Mouse (Mus musculus): ENCODE measurements around the gene Ugt1a9. TPM values are rescaled to one million over a fixed set of nuclear protein-coding genes. Genes with fewer than 3 reads are reported as not detected.

Gene Ugt1a9
- total and polyA plus RNA-seq, 3 experiments, result not detected

GRCm38 (mm10) chr1:88229986-88230385 is 159.4 kb downstream of the Ugt1a9 start:
- TF ChIP-seq MAFK (IDR thresholded peaks at IDR 0.05; ENCODE audit: insufficient replicate concordance, low read length) (no peak), MYC (IDR thresholded peaks at IDR 0.05; ENCODE audit: low read depth, low read length) (no peak), PAX5 (IDR thresholded peaks at IDR 0.05; ENCODE audit: low read length) (no peak)
- Histone ChIP-seq H3K9ac (ENCODE audit: insufficient read depth, low read depth) (no peak overlapping the region), H3K4me3 (replicated peaks in 1 of 3; ENCODE audit: low read depth in 2 of 3, low read length in 2 of 3, poor library complexity in 1 of 3) (no peak overlapping the region), H3K4me1 (ENCODE audit: control insufficient read depth in 1 of 2, insufficient read depth in 2 of 2) (0 out of 4 replicates have a peak, but pooled peaks cover 0 to 3% of the 10 kb centered on the region in 2 experiments), H3K4me2 (ENCODE audit: insufficient read depth, low read depth, poor library complexity, severe bottlenecking) (no peak overlapping the region), H3K79me2 (replicated peaks; ENCODE audit: control insufficient read depth, extremely low read depth, insufficient read depth, poor library complexity, severe bottlenecking) (no peaks in the 10 kb centered on the region), H3K27me3 (replicated peaks) (peaks cover 2% of the 10 kb centered on the region), H3K36me3 (replicated peaks in 1 of 2; ENCODE audit: control insufficient read depth in 1 of 2, insufficient read depth in 1 of 2, low read length in 1 of 2) (no peaks in the 10 kb centered on the region), H3K9me3 (replicated peaks; ENCODE audit: low read length) (peaks cover 73% of the 10 kb centered on the region), H3K27ac (ENCODE audit: insufficient read depth, low read depth) (no peak overlapping the region)
- no peak for DNase-seq (ENCODE audit: extremely low read depth)
- in situ Hi-C loops (cut with MboI; ENCODE audit: low pct_ligation_motif_present, low pct_unique_long_range_greater_than_20kb, low sequenced_read_pairs), result no loop called here
- dilution Hi-C loops (cut with MboI; ENCODE audit: extremely low pct_ligation_motif_present, extremely low pct_unique_long_range_greater_than_20kb, low sequenced_read_pairs), result no loop called here

GRCm38 (mm10) chr1:88230421-88230820 is 159.8 kb downstream of the Ugt1a9 start:
- no peak overlapping the region for H3K4me3 ChIP-seq (replicated peaks in 1 of 3; ENCODE audit: low read depth in 2 of 3, low read length in 2 of 3, poor library complexity in 1 of 3)
- H3K36me3 ChIP-seq (replicated peaks in 1 of 2; ENCODE audit: control insufficient read depth in 1 of 2, insufficient read depth in 1 of 2, low read length in 1 of 2), result no peaks in the 10 kb centered on the region
- peaks cover 5% of the 10 kb centered on the region for H3K27me3 ChIP-seq (replicated peaks)
- no peaks in the 10 kb centered on the region for H3K79me2 ChIP-seq (replicated peaks; ENCODE audit: control insufficient read depth, extremely low read depth, insufficient read depth, poor library complexity, severe bottlenecking)
- 0 out of 4 replicates have a peak, but pooled peaks cover 0 to 3% of the 10 kb centered on the region in 2 experiments for H3K4me1 ChIP-seq (ENCODE audit: control insufficient read depth in 1 of 2, insufficient read depth in 2 of 2)
- no peak for DNase-seq (ENCODE audit: extremely low read depth)
- peaks cover 75% of the 10 kb centered on the region for H3K9me3 ChIP-seq (replicated peaks; ENCODE audit: low read length)
- in situ Hi-C loops (cut with MboI; ENCODE audit: low pct_ligation_motif_present, low pct_unique_long_range_greater_than_20kb, low sequenced_read_pairs) (no loop called here), dilution Hi-C loops (cut with MboI; ENCODE audit: extremely low pct_ligation_motif_present, extremely low pct_unique_long_range_greater_than_20kb, low sequenced_read_pairs) (no loop called here)
- no peak overlapping the region for H3K4me2 ChIP-seq (ENCODE audit: insufficient read depth, low read depth, poor library complexity, severe bottlenecking)
- H3K9ac ChIP-seq (ENCODE audit: insufficient read depth, low read depth), result no peak overlapping the region
- no peak overlapping the region for H3K27ac ChIP-seq (ENCODE audit: insufficient read depth, low read depth)
- no peak for TF ChIP-seq MEF2A (IDR thresholded peaks at IDR 0.05; ENCODE audit: borderline replicate concordance, low read depth, low read length)

DNA sequence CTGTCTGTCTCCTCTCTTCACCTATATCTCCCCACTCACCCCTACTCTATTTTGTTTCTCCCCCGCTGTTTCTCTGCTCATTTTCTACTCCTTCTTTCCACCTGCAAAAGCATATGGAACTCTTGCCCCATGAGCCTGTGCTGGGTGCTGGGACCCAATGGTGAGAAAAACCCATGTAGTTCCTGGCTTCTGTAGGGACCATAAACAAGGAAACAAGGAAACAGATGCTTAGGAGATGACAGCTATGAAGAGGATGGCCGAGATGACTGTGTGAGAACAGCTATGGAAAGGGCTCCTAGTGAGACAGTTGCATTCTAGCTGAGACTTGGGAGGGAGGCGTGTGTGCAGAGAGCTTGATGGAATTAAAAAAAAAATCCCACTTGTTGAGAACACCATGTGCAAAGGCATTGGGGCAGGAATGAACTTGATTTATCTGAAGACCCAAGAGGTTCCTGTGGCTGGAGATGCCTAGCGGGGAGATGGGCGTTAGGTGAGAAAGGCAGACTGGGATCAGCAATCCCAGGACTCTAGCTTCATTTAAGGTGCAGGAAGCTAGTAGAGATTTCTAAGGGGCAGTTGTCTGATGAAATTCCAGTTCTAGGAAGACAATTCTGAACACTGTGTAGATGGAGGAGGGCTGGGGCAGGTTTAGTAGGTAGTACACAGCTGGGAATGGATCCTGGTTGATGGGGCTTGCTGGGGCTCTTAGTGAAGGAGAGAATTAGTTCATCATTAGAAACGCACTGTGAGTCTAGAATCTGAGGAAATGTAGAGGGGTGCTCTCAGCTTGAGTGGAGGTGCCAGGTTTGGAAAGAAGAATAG is 160.6 kb downstream of the Ugt1a9 start:
- no peak for DNase-seq (ENCODE audit: extremely low read depth)
- Histone ChIP-seq H3K27ac (ENCODE audit: insufficient read depth, low read depth) (no peak overlapping the region), H3K36me3 (replicated peaks in 1 of 2; ENCODE audit: control insufficient read depth in 1 of 2, insufficient read depth in 1 of 2, low read length in 1 of 2) (no peaks in the 10 kb centered on the region), H3K4me1 (ENCODE audit: control insufficient read depth in 1 of 2, insufficient read depth in 2 of 2) (0 out of 4 replicates have a peak, but pooled peaks cover 0 to 3% of the 10 kb centered on the region in 2 experiments), H3K9me3 (replicated peaks; ENCODE audit: low read length) (peaks cover 74% of the 10 kb centered on the region), H3K9ac (ENCODE audit: insufficient read depth, low read depth) (no peak overlapping the region), H3K4me3 (replicated peaks in 1 of 3; ENCODE audit: low read depth in 2 of 3, low read length in 2 of 3, poor library complexity in 1 of 3) (no peak overlapping the region), H3K79me2 (replicated peaks; ENCODE audit: control insufficient read depth, extremely low read depth, insufficient read depth, poor library complexity, severe bottlenecking) (no peaks in the 10 kb centered on the region), H3K4me2 (ENCODE audit: insufficient read depth, low read depth, poor library complexity, severe bottlenecking) (no peak overlapping the region), H3K27me3 (replicated peaks) (peaks cover 6% of the 10 kb centered on the region)
- no peak for TF ChIP-seq ZC3H11A (IDR thresholded peaks at IDR 0.05; ENCODE audit: low read depth, low read length)
- TF ChIP-seq CHD2 (IDR thresholded peaks at IDR 0.05; ENCODE audit: low read length), result no peak
- TF ChIP-seq E2F4 (IDR thresholded peaks at IDR 0.05; ENCODE audit: insufficient replicate concordance, low read depth, low read length), result no peak
- no peak for TF ChIP-seq BHLHE40 (IDR thresholded peaks at IDR 0.05; ENCODE audit: low read depth, low read length)
- TF ChIP-seq MEF2A (IDR thresholded peaks at IDR 0.05; ENCODE audit: borderline replicate concordance, low read depth, low read length), result no peak
- no peak for TF ChIP-seq ZMIZ1 (IDR thresholded peaks at IDR 0.05; ENCODE audit: low read depth, low read length)
- no peak for TF ChIP-seq JUND (conservative IDR thresholded peaks at IDR 0.05; ENCODE audit: low read depth, low read length)
- TF ChIP-seq MAFK (IDR thresholded peaks at IDR 0.05; ENCODE audit: insufficient replicate concordance, low read length), result no peak
- no peak for TF ChIP-seq IRF4 (IDR thresholded peaks at IDR 0.05; ENCODE audit: low read depth, low read length)
- in situ Hi-C loops (cut with MboI; ENCODE audit: low pct_ligation_motif_present, low pct_unique_long_range_greater_than_20kb, low sequenced_read_pairs), result no loop called here
- dilution Hi-C loops (cut with MboI; ENCODE audit: extremely low pct_ligation_motif_present, extremely low pct_unique_long_range_greater_than_20kb, low sequenced_read_pairs), result no loop called here

All from CH12.LX (cell line).